ENCODE assay signal across 9 mouse cellular contexts in genomic region chr9:54336532-54337144, GRCm38 (mm10). TPM values are rescaled to one million over a fixed set of nuclear protein-coding genes. Genes with fewer than 3 reads are reported as not detected.
DNase-seq lines count a peak whose midpoint lies in the region; ATAC-seq lines count a peak whose summit lies in the region.
"Had no signal": no experiment of that assay in that cellular context is flagged by ENCODE, and none has a peak within 500 bp of the region (broad histone marks: within the 10 kb centered on the region; RNA-seq: fewer than 3 reads in every experiment).

No protein-coding gene starts in this region.

- H3K4me3 ChIP-seq in heart, embryonic 12.5 days: no peak overlapping the region
- H3K4me3 ChIP-seq in midbrain, embryonic 11.5 days (ENCODE audit: low read depth, low read length): no peak overlapping the region

- no peaks in the 10 kb centered on the region for H3K9me3 ChIP-seq in heart, embryonic 12.5 days (replicated peaks)
- no peaks in the 10 kb centered on the region for H3K9me3 ChIP-seq in midbrain, embryonic 11.5 days (ENCODE audit: control insufficient read depth, low read length)

- no peaks in the 10 kb centered on the region for H3K36me3 ChIP-seq in heart, embryonic 12.5 days
- no peaks in the 10 kb centered on the region for H3K36me3 ChIP-seq in midbrain, embryonic 11.5 days (ENCODE audit: control insufficient read depth, insufficient read depth, low read length)

- no peak overlapping the region for H3K9ac ChIP-seq in heart, embryonic 12.5 days
- H3K9ac ChIP-seq in midbrain, embryonic 11.5 days (ENCODE audit: low read length): no peak overlapping the region

- no peak for ATAC-seq in heart, embryonic 12.5 days (ENCODE audit: insufficient number of reproducible peaks, low FRiP score)
- ATAC-seq in midbrain, embryonic 11.5 days (ENCODE audit: low FRiP score): peak; percentile 50

- no peaks in the 10 kb centered on the region for H3K4me1 ChIP-seq in heart, embryonic 12.5 days (replicated peaks)
- H3K4me1 ChIP-seq in midbrain, embryonic 11.5 days (ENCODE audit: control insufficient read depth, insufficient read depth, low read length): no peaks in the 10 kb centered on the region

- intact Hi-C loops in heart, postnatal 10 days (cut with DNase I): loop anchor here (2.0 to 5.0 kb wide), 2 partner anchors 154 to 346 kb away; no protein-coding TSS in a partner anchor

- H3K4me2 ChIP-seq in heart, embryonic 12.5 days: no peak overlapping the region
- H3K4me2 ChIP-seq in midbrain, embryonic 11.5 days: no peak overlapping the region

- WGBS in heart, embryonic 12.5 days: 42% methylated on average over 6 of the region's 6 CpGs
- 45% methylated on average over 6 of the region's 6 CpGs for WGBS in midbrain, embryonic 11.5 days

- peak; percentile 6 to 50 for DNase-seq in heart, adult 18-20 months
- DNase-seq in adipocyte (ENCODE audit: low spot score): peak; percentile 66
- DNase-seq in cerebellum, postnatal 4 days (ENCODE audit: low spot score in 2 of 2): peak; percentile 31 to 68
- DNase-seq in heart, postnatal 10 days: peak; percentile 44 to 63
- peak; percentile 40 to 65 for DNase-seq in layer of hippocampus, postnatal 25 days (ENCODE audit: extremely low spot score in 1 of 2, low spot score in 1 of 2)
- DNase-seq in midbrain, embryonic 11.5 days (ENCODE audit: low spot score, missing footprints): peak; percentile 95
- peak; percentile 48 for DNase-seq in telencephalon, adult 2 months (ENCODE audit: low read depth, low spot score)

- H3K27me3 ChIP-seq in heart, embryonic 12.5 days (replicated peaks): no peaks in the 10 kb centered on the region
- H3K27me3 ChIP-seq in midbrain, embryonic 11.5 days (ENCODE audit: control insufficient read depth, insufficient read depth, low read length): no peaks in the 10 kb centered on the region

- no peak overlapping the region for H3K27ac ChIP-seq in heart, embryonic 12.5 days (ENCODE audit: poor library complexity, severe bottlenecking)
- H3K27ac ChIP-seq in midbrain, embryonic 11.5 days (ENCODE audit: low read depth, low read length): no peak overlapping the region

RNA-seq across cellular contexts. Expression of gene Gldn, which starts 50.4 kb away (rescaled TPM):
- total RNA-seq in heart, adult 18-20 months (2021): under 1 TPM in 1 of 2 experiments, not detected in 1; 0.33 TPM
- not detected in 2 replicates for polyA plus RNA-seq in heart, embryonic 12.5 days (2016; fragmentation: Nextera tagmentation; extraction: Ambion mirVana)
- total RNA-seq in heart, postnatal 10 days (2021): under 1 TPM; 0.10 to 0.24 TPM
- 1 to 10 TPM in 1 of 2 experiments, under 1 TPM in 1; 0.81 to 1.4 TPM for total RNA-seq in layer of hippocampus, postnatal 25 days (2021)
- polyA plus RNA-seq in midbrain, embryonic 11.5 days (2014; fragmentation: Nextera tagmentation; extraction: Ambion mirVana): 0.10 and 0.16 TPM in 2 replicates
- polyA plus RNA-seq: lung, embryonic 16.5 days had no signal

Comparison
In these comparisons a context has a peak if more than half of its experiments do, and no peak if none do; other contexts are left out.
1. DNase-seq: peak in every context shown above with its lines; median percentile 95 in midbrain, embryonic 11.5 days; 66 in adipocyte; 54 in heart, postnatal 10 days; 52 in layer of hippocampus, postnatal 25 days; 50 in cerebellum, postnatal 4 days; 48 in telencephalon, adult 2 months; 28 in heart, adult 18-20 months.